Comparison of ENCODE assay signal across 22 mouse cellular contexts in the genomic region with DNA sequence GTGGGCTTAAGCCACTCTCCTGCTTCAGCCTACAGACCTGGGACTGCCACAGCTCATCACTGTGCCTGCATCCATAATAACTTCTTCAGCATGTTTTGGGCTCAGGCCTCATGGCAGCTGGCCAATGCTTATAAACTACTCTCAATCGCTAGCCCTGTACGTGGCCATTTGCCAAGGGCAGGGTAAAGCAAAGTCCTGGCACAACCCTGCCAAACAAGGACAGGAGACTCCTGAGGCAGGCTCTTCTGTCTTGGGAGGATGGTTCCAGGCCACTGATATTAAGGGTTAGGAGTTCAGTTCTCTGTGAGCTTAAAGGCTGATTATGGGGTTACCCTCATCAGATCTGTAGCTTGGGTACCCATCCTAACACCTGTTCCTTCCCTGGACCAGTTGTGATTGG. TPM values are rescaled to one million over a fixed set of nuclear protein-coding genes. Genes with fewer than 3 reads are reported as not detected.
DNase-seq lines count a peak whose midpoint lies in the region; ATAC-seq lines count a peak whose summit lies in the region.
"Not testable (repeated sequence)": the region's sequence is repeated elsewhere in the genome, so short reads cannot be mapped to it uniquely, and the experiment has no call there.
"Had no signal": no experiment of that assay in that cellular context is flagged by ENCODE, and none has a peak within 500 bp of the region (broad histone marks: within the 10 kb centered on the region; RNA-seq: fewer than 3 reads in every experiment).

No protein-coding gene starts in this region.

- peaks cover 11% of the 10 kb centered on the region for H3K4me1 ChIP-seq in midbrain, embryonic 11.5 days (ENCODE audit: control insufficient read depth, insufficient read depth, low read length)

- not testable (repeated sequence) for H3K4me3 ChIP-seq in midbrain, embryonic 11.5 days (ENCODE audit: low read depth, low read length)

- 92% methylated on average over 2 of the region's 2 CpGs for WGBS in midbrain, embryonic 11.5 days

- H3K9me3 ChIP-seq in midbrain, embryonic 11.5 days (ENCODE audit: control insufficient read depth, low read length): not testable (repeated sequence)

- H3K9ac ChIP-seq in midbrain, embryonic 11.5 days (ENCODE audit: low read length): not testable (repeated sequence)

- peak; percentile 73 for DNase-seq in MN1 (ENCODE audit: low spot score)
- peak; percentile 70 for DNase-seq in cerebellum, adult 11-12 months
- peak; percentile 59 for DNase-seq in kidney, adult 11 months
- peak; percentile 48 to 55 for DNase-seq in kidney, adult 8-10 months
- DNase-seq in kidney, postnatal 14 days: peak; percentile 63
- DNase-seq in midbrain, embryonic 11.5 days (ENCODE audit: low spot score, missing footprints): peak; percentile 61

- not testable (repeated sequence) for H3K4me2 ChIP-seq in midbrain, embryonic 11.5 days

- not testable (repeated sequence) for ATAC-seq in midbrain, embryonic 11.5 days (ENCODE audit: low FRiP score)

- not testable (repeated sequence) for H3K27ac ChIP-seq in midbrain, embryonic 11.5 days (ENCODE audit: low read depth, low read length)

- not testable (repeated sequence) for H3K36me3 ChIP-seq in midbrain, embryonic 11.5 days (ENCODE audit: control insufficient read depth, insufficient read depth, low read length)

- peaks cover 14% of the 10 kb centered on the region for H3K27me3 ChIP-seq in midbrain, embryonic 11.5 days (ENCODE audit: control insufficient read depth, insufficient read depth, low read length)

RNA-seq across cellular contexts. Expression of gene Tspan17, which starts 1.6 kb away (rescaled TPM):
- 13.3 and 15.9 TPM in 2 replicates for polyA plus RNA-seq in midbrain, embryonic 11.5 days (2014; fragmentation: Nextera tagmentation; extraction: Ambion mirVana)

RNA-seq across cellular contexts. Expression of gene Eif4e1b, which starts 3.8 kb away (rescaled TPM):
- not detected in 2 replicates for polyA plus RNA-seq in midbrain, embryonic 11.5 days (2014; fragmentation: Nextera tagmentation; extraction: Ambion mirVana)
- polyA plus RNA-seq: adrenal gland, adult 2 months; C2C12; CD4-positive, CD25-positive, alpha-beta regulatory T cell, adult 4 months; embryonic facial prominence, embryonic 12.5 days; embryonic facial prominence, embryonic 15.5 days; forebrain, embryonic 11.5 days; forebrain, embryonic 14.5 days; forebrain, postnatal 0 days; frontal cortex, adult 2 months; heart, embryonic 11.5 days; heart, embryonic 14.5 days; heart, postnatal 0 days; hindbrain, embryonic 12.5 days; hindbrain, embryonic 15.5 days; intestine, embryonic 14.5 days; Patski had no signal

RNA-seq across cellular contexts. Expression of gene Sncb, which starts 21.2 kb away (rescaled TPM):
- polyA plus RNA-seq in midbrain, embryonic 11.5 days (2014; fragmentation: Nextera tagmentation; extraction: Ambion mirVana): 1.3 TPM in 2 replicates
- polyA plus RNA-seq: C2C12; heart, embryonic 14.5 days; heart, postnatal 0 days; Patski had no signal

RNA-seq across cellular contexts. Expression of gene Gprin1, which starts 37.9 kb away (rescaled TPM):
- polyA plus RNA-seq in midbrain, embryonic 11.5 days (2014; fragmentation: Nextera tagmentation; extraction: Ambion mirVana): 9.8 and 10.8 TPM in 2 replicates
- polyA plus RNA-seq: CD4-positive, CD25-positive, alpha-beta regulatory T cell, adult 4 months had no signal
